ENCODE assay signal across 17 mouse cellular contexts in genomic region chr2:162966734-162967133, GRCm38 (mm10). TPM values are rescaled to one million over a fixed set of nuclear protein-coding genes. Genes with fewer than 3 reads are reported as not detected.
"Had no signal": no experiment of that assay in that cellular context is flagged by ENCODE, and none has a peak within 500 bp of the region (broad histone marks: within the 10 kb centered on the region; RNA-seq: fewer than 3 reads in every experiment).

No protein-coding gene starts in this region.

- H3K27ac ChIP-seq: neural tube, embryonic 13.5 days; neural tube, embryonic 15.5 days; stomach, embryonic 15.5 days; stomach, postnatal 0 days had no signal

- H3K4me3 ChIP-seq: neural tube, embryonic 13.5 days; neural tube, embryonic 15.5 days; stomach, embryonic 15.5 days had no signal

- DNase-seq: retina, postnatal 1 day; right cerebral cortex, adult 18-20 months; right cerebral cortex, postnatal 14 days; right cerebral cortex, postnatal 25 days; right cerebral cortex, postnatal 4 days; spleen, adult 18-20 months; thymus, adult 18-20 months; thymus, adult 2 months; thymus, postnatal 14 days; thymus, postnatal 25 days; thymus, postnatal 36 days; thymus, postnatal 4 days had no signal

RNA-seq across cellular contexts. Expression of gene Sgk2, which starts 20.4 kb away (rescaled TPM):
- total RNA-seq: neutrophil, adult 5-6 weeks had no signal
